Mouse (Mus musculus): ENCODE measurements around the gene Ctcfl.
"Not testable (repeated sequence)": the region's sequence is repeated elsewhere in the genome, so short reads cannot be mapped to it uniquely, and the experiment has no call there.

Gene Ctcfl

GRCm38 (mm10) chr2:173143611-173144010 lies 24.3 kb upstream of the Ctcfl start:
- DNase-seq (ENCODE audit: low spot score) = no peak

GRCm38 (mm10) chr2:173138323-173139239 lies 19.3 kb upstream of the Ctcfl start:
- no peak for DNase-seq (ENCODE audit: low spot score)

GRCm38 (mm10) chr2:173134695-173135094 lies 15.4 kb upstream of the Ctcfl start:
- DNase-seq (ENCODE audit: low spot score) = no peak

- peak; percentile 83 for DNase-seq (ENCODE audit: low spot score)
Measured at GRCm38 (mm10) chr2:173132794-173133300, 13.5 kb upstream of the Ctcfl start.

GRCm38 (mm10) chr2:173132262-173132661 lies 12.9 kb upstream of the Ctcfl start:
- no peak for DNase-seq (ENCODE audit: low spot score)

GRCm38 (mm10) chr2:173129111-173129510 lies 9.8 kb upstream of the Ctcfl start:
- no peak for DNase-seq (ENCODE audit: low spot score)

GRCm38 (mm10) chr2:173126386-173126785 lies 7.1 kb upstream of the Ctcfl start:
- DNase-seq (ENCODE audit: low spot score) = peak; percentile 67

- DNase-seq (ENCODE audit: low spot score) = peak; percentile 86
Measured at GRCm38 (mm10) chr2:173124022-173124735, 4.9 kb upstream of the Ctcfl start.

GRCm38 (mm10) chr2:173120117-173120516 lies 792 bp upstream of the Ctcfl start:
- DNase-seq (ENCODE audit: low spot score) = not testable (repeated sequence)

- DNase-seq (ENCODE audit: low spot score) = not testable (repeated sequence)
Measured at GRCm38 (mm10) chr2:173113796-173114195, 5.5 kb downstream of the Ctcfl start.

GRCm38 (mm10) chr2:173110571-173110970 lies 8.8 kb downstream of the Ctcfl start:
- peak; percentile 73 for DNase-seq (ENCODE audit: low spot score)

- no peak for DNase-seq (ENCODE audit: low spot score)
Measured at GRCm38 (mm10) chr2:173109510-173109909, 9.8 kb downstream of the Ctcfl start.

GRCm38 (mm10) chr2:173108509-173109190 lies 10.7 kb downstream of the Ctcfl start:
- DNase-seq (ENCODE audit: low spot score) = no peak

GRCm38 (mm10) chr2:173106889-173107785 lies 12.2 kb downstream of the Ctcfl start:
- DNase-seq (ENCODE audit: low spot score) = peak; percentile 89

GRCm38 (mm10) chr2:173106409-173106808 lies 12.9 kb downstream of the Ctcfl start:
- no peak for DNase-seq (ENCODE audit: low spot score)

GRCm38 (mm10) chr2:173097337-173097736 lies 22.0 kb downstream of the Ctcfl start:
- peak; percentile 48 for DNase-seq (ENCODE audit: low spot score)

- peak; percentile 87 for DNase-seq (ENCODE audit: low spot score)
Measured at GRCm38 (mm10) chr2:173089437-173089836, 29.9 kb downstream of the Ctcfl start.

- no peak for DNase-seq (ENCODE audit: low spot score)
Measured at GRCm38 (mm10) chr2:173087405-173087804, 31.9 kb downstream of the Ctcfl start.

GRCm38 (mm10) chr2:173085763-173086162 lies 33.6 kb downstream of the Ctcfl start:
- DNase-seq (ENCODE audit: low spot score) = no peak

- no peak for DNase-seq (ENCODE audit: low spot score)
Measured at GRCm38 (mm10) chr2:173084871-173085270, 34.5 kb downstream of the Ctcfl start.
